Mouse (Mus musculus): Measurements from ENCODE around the gene Elp5. TPM values are rescaled to one million over a fixed set of nuclear protein-coding genes. Genes with fewer than 3 reads are reported as not detected.
A peak's percentile ranks its signal among the peaks of the same experiment; 100 is the strongest.
"Not testable (repeated sequence)": the region's sequence is repeated elsewhere in the genome, so short reads cannot be mapped to it uniquely, and the experiment has no call there.

Elp5 gene
- total and polyA plus RNA-seq, 3 experiments, result 39.0 to 61.6 (median 42.2) TPM

- H3K36me3 ChIP-seq (ENCODE audit: control insufficient read depth, insufficient read depth, low read length), result no peaks in the 10 kb centered on the region
- H3K4me3 ChIP-seq, result no peak overlapping the region
- no peak for TF ChIP-seq POLR2A (IDR thresholded peaks at IDR 0.05; ENCODE audit: insufficient read depth, low read depth, low read length)
- no peak for TF ChIP-seq EP300 (IDR thresholded peaks at IDR 0.05; ENCODE audit: insufficient read depth, low read depth, low read length)
- no peak overlapping the region for H3K9ac ChIP-seq (ENCODE audit: low read depth, low read length)
- no peak for DNase-seq
- no peaks in the 10 kb centered on the region for H3K79me2 ChIP-seq (replicated peaks; ENCODE audit: control insufficient read depth, insufficient read depth, low read length)
- H3K4me1 ChIP-seq (ENCODE audit: control insufficient read depth, insufficient read depth, low read length), result peaks cover 6% of the 10 kb centered on the region
- intact Hi-C loops (cut with DNase I), result no loop called here
- 47% methylated on average over 7 of the region's 7 CpGs for WGBS
- peak overlapping the region; percentile 62 for H3K27ac ChIP-seq
- no peaks in the 10 kb centered on the region for H3K27me3 ChIP-seq (ENCODE audit: control insufficient read depth, insufficient read depth, low read length)
These were observed 35.0 kb upstream of the Elp5 start for GRCm38 (mm10) chr11:70017199-70017767.

GRCm38 (mm10) chr11:70016669-70017068 lies 34.4 kb upstream of the Elp5 start, which contains the start of gene Dlg4:
TSS of gene Dlg4 (plus strand) at chr11:70016942.
- 68% methylated on average over 3 of the region's 3 CpGs for WGBS
- Histone ChIP-seq H3K36me3 (ENCODE audit: control insufficient read depth, insufficient read depth, low read length) (no peaks in the 10 kb centered on the region), H3K9ac (ENCODE audit: low read depth, low read length) (no peak within 1 kb of the TSS), H3K4me1 (ENCODE audit: control insufficient read depth, insufficient read depth, low read length) (peaks cover 6% of the 10 kb centered on the region), H3K4me3 (no peak within 1 kb of the TSS), H3K27ac (peak within 1 kb of the TSS; percentile 62), H3K27me3 (ENCODE audit: control insufficient read depth, insufficient read depth, low read length) (no peaks in the 10 kb centered on the region), H3K79me2 (replicated peaks; ENCODE audit: control insufficient read depth, insufficient read depth, low read length) (no peaks in the 10 kb centered on the region)
- no peak for DNase-seq
- intact Hi-C loops (cut with DNase I), result no loop called here
- TF ChIP-seq POLR2A (IDR thresholded peaks at IDR 0.05; ENCODE audit: insufficient read depth, low read depth, low read length) (no peak), CTCF (IDR thresholded peaks at IDR 0.05) (no peak), EP300 (IDR thresholded peaks at IDR 0.05; ENCODE audit: insufficient read depth, low read depth, low read length) (no peak)

DNA sequence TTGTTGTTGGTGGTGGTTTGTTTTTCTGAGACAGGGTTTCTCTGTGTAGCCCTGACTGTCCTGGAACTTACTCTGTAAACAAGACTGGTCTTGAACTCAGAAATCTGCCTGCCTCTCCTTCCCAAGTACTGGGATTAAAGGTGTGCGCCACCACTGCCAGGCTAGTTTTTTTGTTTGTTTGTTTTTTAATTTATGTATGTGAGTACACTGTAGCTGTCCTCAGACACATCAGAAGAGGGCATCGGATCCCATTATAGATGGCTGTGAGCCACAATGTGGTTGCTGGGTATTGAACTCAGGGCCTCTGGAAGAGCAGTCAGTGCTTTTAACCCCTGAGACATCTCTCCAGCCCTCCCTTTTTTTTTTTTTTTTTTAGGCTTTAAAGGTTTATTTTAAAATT lies 33.9 kb upstream of the Elp5 start:
- H3K36me3 ChIP-seq (ENCODE audit: control insufficient read depth, insufficient read depth, low read length); H3K4me1 ChIP-seq (ENCODE audit: control insufficient read depth, insufficient read depth, low read length); DNase-seq; H3K4me3 ChIP-seq; H3K27ac ChIP-seq; intact Hi-C loops (cut with DNase I); H3K9ac ChIP-seq (ENCODE audit: low read depth, low read length); H3K79me2 ChIP-seq (replicated peaks; ENCODE audit: control insufficient read depth, insufficient read depth, low read length); H3K27me3 ChIP-seq (ENCODE audit: control insufficient read depth, insufficient read depth, low read length): not testable (repeated sequence)
- WGBS, result 71% methylated on average over 2 of the region's 2 CpGs

DNA sequence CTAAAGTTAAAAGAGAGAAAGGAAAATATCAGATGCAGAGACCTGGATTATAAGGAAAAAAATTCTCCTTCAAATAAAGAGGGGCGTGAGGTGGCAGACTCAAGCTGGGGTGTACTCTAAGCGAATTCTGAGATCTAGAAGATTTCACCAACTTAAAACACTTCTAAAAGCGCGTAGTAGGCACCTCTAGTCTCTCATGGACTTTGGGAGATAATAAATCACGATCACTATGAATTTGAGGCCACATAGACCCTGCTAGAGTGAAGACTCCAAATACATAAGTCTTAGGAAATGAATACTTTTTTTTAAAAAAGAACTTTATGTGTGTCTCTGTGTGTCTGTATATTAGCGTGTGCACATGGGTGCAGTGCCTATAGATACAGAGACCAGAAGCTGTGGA lies 33.4 kb upstream of the Elp5 start:
- no peak overlapping the region; the same call in 1 of the 2 replicates for H3K27ac ChIP-seq
- TF ChIP-seq POLR2A (IDR thresholded peaks at IDR 0.05; ENCODE audit: insufficient read depth, low read depth, low read length), result no peak
- intact Hi-C loops (cut with DNase I), result loop anchor here (2.0 kb wide), 1 partner anchor 15 kb away; the partner anchor contains the start of gene Dvl2
- no peaks in the 10 kb centered on the region for H3K36me3 ChIP-seq (ENCODE audit: control insufficient read depth, insufficient read depth, low read length)
- no peak overlapping the region for H3K4me3 ChIP-seq
- WGBS, result 60% methylated on average over 6 of the region's 6 CpGs
- peaks cover 6% of the 10 kb centered on the region for H3K4me1 ChIP-seq (ENCODE audit: control insufficient read depth, insufficient read depth, low read length)
- H3K9ac ChIP-seq (ENCODE audit: low read depth, low read length), result no peak overlapping the region
- H3K79me2 ChIP-seq (replicated peaks; ENCODE audit: control insufficient read depth, insufficient read depth, low read length), result no peaks in the 10 kb centered on the region
- DNase-seq, result no peak
- H3K27me3 ChIP-seq (ENCODE audit: control insufficient read depth, insufficient read depth, low read length), result no peaks in the 10 kb centered on the region

DNA sequence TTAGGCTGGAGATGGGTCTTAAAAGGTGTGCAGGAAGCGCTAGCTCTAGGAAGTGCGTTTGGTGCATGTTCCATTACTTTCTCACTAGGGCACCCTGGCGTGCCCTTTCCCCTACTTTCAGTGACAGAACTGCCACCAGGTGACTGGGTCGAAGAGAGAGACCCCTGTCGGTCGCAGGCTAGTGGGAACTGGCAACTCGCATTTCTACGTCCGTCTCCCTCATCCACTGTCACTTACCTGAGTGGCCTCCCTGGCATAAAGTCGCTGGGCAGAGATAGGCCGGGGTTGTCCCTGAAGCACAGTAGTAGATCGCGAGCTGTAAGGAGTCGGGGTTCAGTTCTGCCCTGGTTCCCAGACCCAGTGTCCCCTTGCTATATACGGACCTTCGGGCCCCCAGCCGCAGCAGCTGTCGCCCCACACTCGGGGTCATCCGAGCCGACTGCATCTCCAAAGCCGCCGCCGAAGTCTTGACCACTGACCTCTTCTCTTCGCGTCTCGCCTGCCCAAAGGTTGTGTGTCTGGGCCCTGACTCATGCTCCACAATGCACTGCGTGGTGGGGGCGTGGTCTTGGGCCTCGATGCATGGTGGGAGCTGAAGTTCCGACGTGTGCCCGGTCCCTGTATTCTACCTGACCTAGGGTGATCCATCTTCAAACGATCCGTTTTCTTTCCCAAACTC lies 32.7 kb upstream of the Elp5 start, which contains the start of gene Acadvl:
Gene Acadvl, minus strand, starts transcription at position 532 of the 679 bp plus-strand sequence.
- no peaks in the 10 kb centered on the region for H3K27me3 ChIP-seq (ENCODE audit: control insufficient read depth, insufficient read depth, low read length)
- DNase-seq, result peak; percentile 90 to 92
- WGBS, result under 1% methylated on average over 35 of the region's 35 CpGs
- H3K9ac ChIP-seq (ENCODE audit: low read depth, low read length), result peak within 1 kb of the TSS; percentile 86
- H3K79me2 ChIP-seq (replicated peaks; ENCODE audit: control insufficient read depth, insufficient read depth, low read length), result no peaks in the 10 kb centered on the region
- H3K36me3 ChIP-seq (ENCODE audit: control insufficient read depth, insufficient read depth, low read length), result no peaks in the 10 kb centered on the region
- TF ChIP-seq POLR2A (IDR thresholded peaks at IDR 0.05; ENCODE audit: insufficient read depth, low read depth, low read length) (peak; percentile 97), CTCF (IDR thresholded peaks at IDR 0.05) (peak; percentile 69), EP300 (IDR thresholded peaks at IDR 0.05; ENCODE audit: insufficient read depth, low read depth, low read length) (0 out of 2 replicates have a peak, but pooled peaks have one; percentile 10)
- peak within 1 kb of the TSS; percentile 97 for H3K27ac ChIP-seq
- intact Hi-C loops (cut with DNase I), result loop anchor here (2.0 kb wide), 1 partner anchor 14 kb away; the partner anchor contains the start of gene Dvl2
- H3K4me3 ChIP-seq, result peak within 1 kb of the TSS; percentile 71
- peaks cover 5% of the 10 kb centered on the region for H3K4me1 ChIP-seq (ENCODE audit: control insufficient read depth, insufficient read depth, low read length)

GRCm38 (mm10) chr11:70014051-70014450 lies 31.7 kb upstream of the Elp5 start:
- WGBS, result 53% methylated on average over 5 of the region's 5 CpGs
- no peaks in the 10 kb centered on the region for H3K79me2 ChIP-seq (replicated peaks; ENCODE audit: control insufficient read depth, insufficient read depth, low read length)
- peak overlapping the region; percentile 97 for H3K27ac ChIP-seq
- no peak overlapping the region for H3K9ac ChIP-seq (ENCODE audit: low read depth, low read length)
- H3K27me3 ChIP-seq (ENCODE audit: control insufficient read depth, insufficient read depth, low read length), result no peaks in the 10 kb centered on the region
- peak overlapping the region; percentile 71 for H3K4me3 ChIP-seq
- no peak for DNase-seq
- no peaks in the 10 kb centered on the region for H3K36me3 ChIP-seq (ENCODE audit: control insufficient read depth, insufficient read depth, low read length)
- TF ChIP-seq CTCF (IDR thresholded peaks at IDR 0.05) (no peak), EP300 (IDR thresholded peaks at IDR 0.05; ENCODE audit: insufficient read depth, low read depth, low read length) (no peak), POLR2A (IDR thresholded peaks at IDR 0.05; ENCODE audit: insufficient read depth, low read depth, low read length) (no peak)
- intact Hi-C loops (cut with DNase I), result loop anchor here (2.0 kb wide), 1 partner anchor 13 kb away; the partner anchor contains the start of gene Dvl2
- peaks cover 5% of the 10 kb centered on the region for H3K4me1 ChIP-seq (ENCODE audit: control insufficient read depth, insufficient read depth, low read length)
